Mouse (Mus musculus): Measurements from ENCODE around the gene Rac1. TPM values are rescaled to one million over a fixed set of nuclear protein-coding genes. Genes with fewer than 3 reads are reported as not detected.
A peak's percentile ranks its signal among the peaks of the same experiment; 100 is the strongest.
"Not testable (repeated sequence)": the region's sequence is repeated elsewhere in the genome, so short reads cannot be mapped to it uniquely, and the experiment has no call there.

The Rac1 gene
- polyA plus RNA-seq, 1 experiment = 245 TPM

- Histone ChIP-seq H3ac (ENCODE audit: control insufficient read depth, insufficient read length) (no peak overlapping the region), H3K36me3 (ENCODE audit: control insufficient read depth, insufficient read depth) (no peaks in the 10 kb centered on the region), H3K27me3 (ENCODE audit: control insufficient read depth, insufficient read depth, insufficient read length) (no peaks in the 10 kb centered on the region), H3K4me2 (ENCODE audit: low read depth) (no peak overlapping the region), H3K4me3 (no peak overlapping the region), H3K79me2 (ENCODE audit: control insufficient read depth, insufficient read depth) (no peaks in the 10 kb centered on the region)
- TF ChIP-seq POLR2AphosphoS2 (IDR thresholded peaks at IDR 0.05; ENCODE audit: insufficient read length, low read depth) = peak; percentile 14
- TF ChIP-seq REST (IDR thresholded peaks at IDR 0.05; ENCODE audit: insufficient read depth, insufficient read length) = no peak
Observed at GRCm38 (mm10) chr5:143567860-143568259, 40.0 kb upstream of the Rac1 start.

DNA sequence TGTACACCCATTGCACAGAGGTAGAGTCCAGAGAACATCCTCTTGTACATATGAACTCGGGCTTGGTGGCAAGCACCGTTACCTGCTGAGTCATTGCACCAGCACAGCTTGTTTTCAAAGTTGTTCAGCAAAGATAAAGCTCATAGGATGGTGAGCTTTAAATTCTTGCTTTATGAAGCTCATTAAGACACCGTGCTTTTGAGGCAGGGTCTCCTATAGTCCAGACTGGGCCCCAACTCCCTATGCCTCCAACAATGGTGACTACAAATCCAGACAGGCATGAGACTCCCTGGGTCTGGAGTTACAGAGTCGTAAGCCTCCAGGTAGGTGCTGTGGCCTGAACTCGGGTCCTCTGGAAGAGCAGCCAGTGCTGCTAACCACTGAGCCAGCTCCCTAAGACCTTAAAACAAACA lies 39.4 kb upstream of the Rac1 start:
- no peak overlapping the region for H3ac ChIP-seq (ENCODE audit: control insufficient read depth, insufficient read length)
- no peak overlapping the region for H3K4me3 ChIP-seq
- no peaks in the 10 kb centered on the region for H3K27me3 ChIP-seq (ENCODE audit: control insufficient read depth, insufficient read depth, insufficient read length)
- H3K36me3 ChIP-seq (ENCODE audit: control insufficient read depth, insufficient read depth) = no peaks in the 10 kb centered on the region
- peaks cover 3% of the 10 kb centered on the region for H3K79me2 ChIP-seq (ENCODE audit: control insufficient read depth, insufficient read depth)
- H3K4me2 ChIP-seq (ENCODE audit: low read depth) = no peak overlapping the region
- TF ChIP-seq USF1 (IDR thresholded peaks at IDR 0.05; ENCODE audit: low read depth) = no peak
- no peak for TF ChIP-seq MYOG (IDR thresholded peaks at IDR 0.05; ENCODE audit: control insufficient read depth in 1 of 3, insufficient read depth in 1 of 3, insufficient read length in 2 of 3, low read depth in 2 of 3)

DNA sequence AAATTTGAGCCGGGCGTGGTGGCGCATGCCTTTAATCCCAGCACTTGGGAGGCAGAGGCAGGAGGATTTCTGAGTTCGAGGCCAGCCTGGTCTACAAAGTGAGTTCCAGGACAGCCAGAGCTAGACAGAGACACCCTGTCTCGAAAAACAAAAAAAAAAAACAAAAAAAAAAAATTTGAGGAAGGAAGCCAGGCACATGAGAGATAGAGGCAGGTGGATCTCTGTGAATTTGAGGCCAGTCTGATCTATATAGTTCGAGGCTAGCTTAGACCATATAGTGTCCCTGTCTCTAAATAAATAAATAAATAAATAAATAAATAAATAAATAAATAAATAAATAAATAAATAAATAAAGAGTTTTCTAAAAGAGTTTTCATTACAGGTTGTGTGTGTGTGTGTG lies 39.0 kb upstream of the Rac1 start:
- H3K4me3 ChIP-seq; H3K36me3 ChIP-seq (ENCODE audit: control insufficient read depth, insufficient read depth); H3K4me2 ChIP-seq (ENCODE audit: low read depth); H3ac ChIP-seq (ENCODE audit: control insufficient read depth, insufficient read length); H3K27me3 ChIP-seq (ENCODE audit: control insufficient read depth, insufficient read depth, insufficient read length); H3K79me2 ChIP-seq (ENCODE audit: control insufficient read depth, insufficient read depth): not testable (repeated sequence)

- H3K4me3 ChIP-seq = no peak overlapping the region
- H3K27me3 ChIP-seq (ENCODE audit: control insufficient read depth, insufficient read depth, insufficient read length) = no peaks in the 10 kb centered on the region
- TF ChIP-seq MYOD1 (IDR thresholded peaks at IDR 0.05; ENCODE audit: control insufficient read depth in 1 of 3, insufficient read length in 2 of 3, low read depth in 2 of 3) (peak in 2 of 3 experiments; percentile 73 to 90), POLR2A (IDR thresholded peaks at IDR 0.05; ENCODE audit: insufficient read length, low read depth) (no peak), MYOG (IDR thresholded peaks at IDR 0.05; ENCODE audit: control insufficient read depth in 1 of 3, insufficient read depth in 1 of 3, insufficient read length in 2 of 3, low read depth in 2 of 3) (peak; percentile 5 to 80 (median 72)), POLR2AphosphoS2 (IDR thresholded peaks at IDR 0.05; ENCODE audit: insufficient read length, low read depth) (no peak)
- no peak overlapping the region for H3ac ChIP-seq (ENCODE audit: control insufficient read depth, insufficient read length)
- peaks cover 20% of the 10 kb centered on the region for H3K79me2 ChIP-seq (ENCODE audit: control insufficient read depth, insufficient read depth)
- H3K36me3 ChIP-seq (ENCODE audit: control insufficient read depth, insufficient read depth) = no peaks in the 10 kb centered on the region
- peak overlapping the region; percentile 64 for H3K4me2 ChIP-seq (ENCODE audit: low read depth)
Observed at GRCm38 (mm10) chr5:143561544-143562185, 33.8 kb upstream of the Rac1 start.

GRCm38 (mm10) chr5:143561009-143561408 lies 33.2 kb upstream of the Rac1 start:
- peak overlapping the region; percentile 64 for H3K4me2 ChIP-seq (ENCODE audit: low read depth)

GRCm38 (mm10) chr5:143558731-143559130 lies 30.9 kb upstream of the Rac1 start:
- H3ac ChIP-seq (ENCODE audit: control insufficient read depth, insufficient read length) = no peak overlapping the region
- peaks cover 26% of the 10 kb centered on the region for H3K79me2 ChIP-seq (ENCODE audit: control insufficient read depth, insufficient read depth)
- TF ChIP-seq MYOD1 (IDR thresholded peaks at IDR 0.05; ENCODE audit: control insufficient read depth in 1 of 3, insufficient read length in 2 of 3, low read depth in 2 of 3) (peak in 1 of 3 experiments; percentile 7), USF1 (IDR thresholded peaks at IDR 0.05; ENCODE audit: low read depth) (no peak)
- no peaks in the 10 kb centered on the region for H3K27me3 ChIP-seq (ENCODE audit: control insufficient read depth, insufficient read depth, insufficient read length)
- H3K4me3 ChIP-seq = no peak overlapping the region
- H3K4me2 ChIP-seq (ENCODE audit: low read depth) = peak overlapping the region; percentile 3
- H3K36me3 ChIP-seq (ENCODE audit: control insufficient read depth, insufficient read depth) = no peaks in the 10 kb centered on the region

More at GRCm38 (mm10) chr5:143561009-143561408, 33.2 kb upstream of the Rac1 start:
- TF ChIP-seq SRF (IDR thresholded peaks at IDR 0.05; ENCODE audit: control insufficient read depth, insufficient read length, low read depth) = no peak
- Histone ChIP-seq H3ac (ENCODE audit: control insufficient read depth, insufficient read length) (no peak overlapping the region), H3K79me2 (ENCODE audit: control insufficient read depth, insufficient read depth) (peaks cover 20% of the 10 kb centered on the region), H3K36me3 (ENCODE audit: control insufficient read depth, insufficient read depth) (no peaks in the 10 kb centered on the region), H3K4me3 (no peak overlapping the region), H3K27me3 (ENCODE audit: control insufficient read depth, insufficient read depth, insufficient read length) (no peaks in the 10 kb centered on the region)

DNA sequence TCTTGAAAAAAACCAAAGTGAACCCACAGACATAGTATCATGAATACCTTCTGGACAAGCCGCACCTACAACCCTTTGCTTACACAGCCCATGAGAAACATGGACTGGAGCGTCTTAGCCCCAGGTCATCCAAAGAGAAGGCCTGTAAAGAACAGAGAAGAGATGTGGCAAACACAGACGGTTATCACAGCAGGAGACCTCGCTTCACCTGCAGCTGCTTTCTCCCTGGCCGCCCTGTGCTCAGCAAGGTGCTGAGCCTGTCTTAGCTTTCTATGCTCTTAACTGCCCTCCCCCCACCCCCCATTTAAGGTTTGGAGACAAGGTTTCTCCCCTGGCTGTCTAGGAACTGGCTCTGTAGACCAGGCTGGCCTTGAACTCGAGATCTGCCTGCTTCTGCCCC lies 27.4 kb upstream of the Rac1 start:
- H3ac ChIP-seq (ENCODE audit: control insufficient read depth, insufficient read length) = no peak overlapping the region
- peaks cover 24% of the 10 kb centered on the region for H3K79me2 ChIP-seq (ENCODE audit: control insufficient read depth, insufficient read depth)
- H3K4me3 ChIP-seq = no peak overlapping the region
- no peaks in the 10 kb centered on the region for H3K27me3 ChIP-seq (ENCODE audit: control insufficient read depth, insufficient read depth, insufficient read length)
- no peak overlapping the region for H3K4me2 ChIP-seq (ENCODE audit: low read depth)
- TF ChIP-seq SRF (IDR thresholded peaks at IDR 0.05; ENCODE audit: control insufficient read depth, insufficient read length, low read depth) (no peak), TCF3 (IDR thresholded peaks at IDR 0.05; ENCODE audit: insufficient read length, low read depth) (no peak), POLR2A (IDR thresholded peaks at IDR 0.05; ENCODE audit: insufficient read length, low read depth) (no peak), E2F4 (IDR thresholded peaks at IDR 0.05; ENCODE audit: insufficient read depth) (no peak), MYOG (IDR thresholded peaks at IDR 0.05; ENCODE audit: control insufficient read depth in 1 of 3, insufficient read depth in 1 of 3, insufficient read length in 2 of 3, low read depth in 2 of 3) (no peak), MYOD1 (IDR thresholded peaks at IDR 0.05; ENCODE audit: control insufficient read depth in 1 of 3, insufficient read length in 2 of 3, low read depth in 2 of 3) (no peak), REST (IDR thresholded peaks at IDR 0.05; ENCODE audit: insufficient read depth, insufficient read length) (no peak), USF1 (IDR thresholded peaks at IDR 0.05; ENCODE audit: low read depth) (no peak), MAX (IDR thresholded peaks at IDR 0.05; ENCODE audit: low read depth) (no peak), POLR2AphosphoS2 (IDR thresholded peaks at IDR 0.05; ENCODE audit: insufficient read length, low read depth) (no peak), CEBPB (IDR thresholded peaks at IDR 0.05; ENCODE audit: insufficient read depth, poor library complexity, severe bottlenecking) (no peak), TCF12 (IDR thresholded peaks at IDR 0.05; ENCODE audit: insufficient read depth, poor library complexity, severe bottlenecking) (no peak)
- no peaks in the 10 kb centered on the region for H3K36me3 ChIP-seq (ENCODE audit: control insufficient read depth, insufficient read depth)
